Mouse (Mus musculus): ENCODE measurements at regions not wholly inside any gene's neighbourhood (a gene's known extent, or its start where the extent isn't known, plus 50 kb on each side); places are given as distances from the start of the nearest gene placed in this dataset.

- peak; percentile 31 for DNase-seq (ENCODE audit: low read depth, low spot score)
Observed at GRCm38 (mm10) chr5:64647417-64648125, 155.6 kb upstream of the Klf3 start.

- DNase-seq (ENCODE audit: low read depth, low spot score) = no peak
Observed at GRCm38 (mm10) chr5:64648492-64648891, 154.7 kb upstream of the Klf3 start.

DNA sequence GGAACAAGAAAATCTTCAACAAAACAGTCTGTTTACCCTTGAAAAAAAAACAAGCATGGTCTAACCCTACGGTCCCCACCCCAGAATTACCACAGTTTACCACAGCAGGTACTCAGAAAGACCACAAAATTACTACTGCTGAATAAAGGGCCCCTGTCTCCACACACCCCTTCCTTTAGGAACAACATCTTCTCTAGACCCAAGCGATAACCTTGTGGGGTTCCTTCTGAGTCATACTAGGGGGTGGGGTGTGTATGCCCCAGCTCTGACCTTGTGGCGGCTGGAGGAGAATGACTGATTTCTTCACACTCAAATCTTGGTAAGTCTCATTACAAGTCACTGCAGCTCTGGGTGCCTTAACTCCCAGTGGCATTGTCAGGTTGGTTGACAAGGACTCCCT, 151.8 kb upstream of the Klf3 start:
- no peak for DNase-seq (ENCODE audit: low read depth, low spot score)

- DNase-seq (ENCODE audit: low read depth, low spot score) = no peak
Observed at GRCm38 (mm10) chr5:64653764-64654163, 149.4 kb upstream of the Klf3 start.

GRCm38 (mm10) chr5:64655286-64655685, 147.9 kb upstream of the Klf3 start:
- DNase-seq (ENCODE audit: low read depth, low spot score) = no peak

- DNase-seq (ENCODE audit: low read depth, low spot score) = no peak
Observed at GRCm38 (mm10) chr5:64661959-64662358, 141.2 kb upstream of the Klf3 start.

DNA sequence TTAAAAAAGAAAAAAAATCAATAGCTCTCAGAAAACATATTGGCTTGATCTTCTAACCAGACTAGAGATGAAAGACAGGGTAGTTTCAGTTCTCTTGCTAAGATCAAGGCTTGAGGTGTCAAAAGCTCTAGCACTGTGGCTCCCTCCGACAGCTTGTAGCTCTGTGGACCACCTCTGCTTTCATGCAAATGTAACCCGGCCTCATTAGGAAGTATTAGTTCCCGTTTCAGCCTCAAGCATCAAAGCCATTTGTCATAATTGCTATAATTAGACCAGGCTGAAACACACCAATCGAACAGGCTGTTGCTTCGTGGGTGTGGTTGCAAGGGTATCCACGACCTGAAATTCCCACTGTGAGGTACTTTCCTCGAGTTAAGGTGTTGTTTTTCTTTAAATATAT, 140.7 kb upstream of the Klf3 start:
- DNase-seq (ENCODE audit: low read depth, low spot score) = no peak

DNA sequence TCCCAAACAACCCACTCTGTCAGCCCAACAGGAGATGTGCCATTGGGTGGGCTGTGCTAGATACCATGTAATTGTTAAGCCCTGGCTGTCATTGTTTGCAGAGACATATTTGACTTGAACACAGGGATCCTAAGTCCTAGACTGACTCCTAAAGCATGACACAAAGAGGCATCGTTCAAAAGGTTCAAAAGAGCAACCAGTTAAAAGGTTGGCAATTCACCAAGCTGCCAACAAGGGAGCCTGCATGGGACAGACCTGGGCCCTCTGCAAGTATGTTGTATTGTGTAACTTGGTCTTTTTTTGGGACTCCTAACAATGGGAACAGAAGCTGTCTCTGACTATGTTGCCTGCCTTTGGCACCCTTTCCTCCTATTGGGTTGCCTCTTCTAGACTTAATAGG, 139.4 kb upstream of the Klf3 start:
- no peak for DNase-seq (ENCODE audit: low read depth, low spot score)

- no peak for DNase-seq (ENCODE audit: low read depth, low spot score)
Observed at GRCm38 (mm10) chr5:64665064-64665463, 138.1 kb upstream of the Klf3 start.

DNA sequence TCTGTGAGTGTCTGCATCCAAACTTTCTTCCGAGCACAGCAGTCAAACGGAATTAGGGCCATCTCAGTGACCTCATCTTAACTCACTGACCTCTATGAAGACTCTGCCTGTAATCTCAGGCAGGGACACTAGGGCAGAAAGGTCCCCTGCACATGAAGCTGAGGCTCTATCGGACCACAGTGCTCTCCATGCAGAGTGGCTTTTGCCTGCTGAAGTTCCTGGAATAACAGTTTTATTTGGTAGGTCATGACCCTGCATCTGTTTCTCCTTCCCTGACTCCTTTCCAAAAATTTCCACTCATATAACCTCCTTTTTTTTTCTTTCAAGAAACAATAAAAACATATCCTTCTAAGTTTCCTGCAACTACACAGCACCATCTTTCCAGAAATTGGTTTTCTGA, 136.9 kb upstream of the Klf3 start:
- DNase-seq (ENCODE audit: low read depth, low spot score) = no peak

- DNase-seq (ENCODE audit: low read depth, low spot score) = no peak
Observed at GRCm38 (mm10) chr5:64667053-64667452, 136.1 kb upstream of the Klf3 start.

DNA sequence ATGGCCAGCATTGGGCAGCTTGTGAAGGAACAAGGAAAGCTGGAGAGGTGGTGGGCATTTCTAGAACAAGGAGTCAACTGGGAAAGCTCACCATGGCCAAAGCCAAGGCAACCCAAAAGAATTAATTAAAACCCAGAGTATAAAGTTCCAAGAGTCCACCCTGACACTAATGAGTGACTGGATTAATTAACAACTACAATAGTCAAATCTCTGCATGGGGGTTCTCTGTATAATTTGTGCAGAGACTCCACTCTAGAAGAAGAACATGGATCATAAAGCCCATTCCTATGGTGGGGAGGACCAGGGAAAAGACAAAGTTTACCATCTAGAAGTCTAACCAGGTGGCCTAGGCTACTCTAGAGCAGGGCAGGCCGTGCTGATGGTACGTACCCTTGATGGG, 129.3 kb upstream of the Klf3 start:
- no peak for DNase-seq (ENCODE audit: low read depth, low spot score)

DNA sequence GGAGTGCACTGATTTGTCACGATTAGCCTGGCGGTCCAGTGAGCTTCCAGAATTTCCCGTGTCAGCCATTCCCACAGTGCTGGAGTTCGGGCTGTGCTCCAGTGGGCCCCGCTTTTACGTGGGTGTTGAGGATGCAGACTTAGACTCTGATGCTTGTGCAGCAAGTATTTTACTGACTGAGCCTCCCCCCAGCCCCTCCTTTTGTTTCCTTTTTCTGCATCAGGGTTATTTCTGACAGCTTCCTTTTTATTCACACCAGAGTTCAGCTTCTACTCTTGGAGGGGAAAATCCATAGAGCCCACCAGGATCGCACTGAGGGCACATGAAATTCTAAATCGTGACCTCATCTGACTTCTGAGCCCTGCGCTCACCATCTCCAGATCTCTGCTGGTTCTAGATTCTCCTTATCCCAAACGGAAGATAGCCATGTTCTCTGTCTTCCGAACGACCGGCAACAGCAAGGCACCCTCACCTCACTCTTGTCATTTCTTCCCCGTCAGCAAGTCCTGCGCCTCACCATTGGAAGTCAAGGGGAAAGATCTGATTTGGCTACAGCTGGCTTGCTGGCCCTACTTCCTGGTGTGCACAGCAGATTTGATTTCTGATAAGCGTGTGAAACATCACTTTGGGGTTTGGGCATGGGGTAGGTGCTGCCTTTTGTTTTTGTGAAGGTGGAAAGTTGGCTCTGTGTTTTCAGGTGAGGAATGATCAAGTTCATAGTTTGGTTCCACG, 126.8 kb upstream of the Klf3 start:
- DNase-seq (ENCODE audit: low read depth, low spot score) = peak; percentile 8

- peak; percentile 15 for DNase-seq (ENCODE audit: low read depth, low spot score)
Observed at GRCm38 (mm10) chr5:64676946-64677588, 126.1 kb upstream of the Klf3 start.

- DNase-seq (ENCODE audit: low read depth, low spot score) = no peak
Observed at GRCm38 (mm10) chr5:64678706-64679105, 124.5 kb upstream of the Klf3 start.

DNA sequence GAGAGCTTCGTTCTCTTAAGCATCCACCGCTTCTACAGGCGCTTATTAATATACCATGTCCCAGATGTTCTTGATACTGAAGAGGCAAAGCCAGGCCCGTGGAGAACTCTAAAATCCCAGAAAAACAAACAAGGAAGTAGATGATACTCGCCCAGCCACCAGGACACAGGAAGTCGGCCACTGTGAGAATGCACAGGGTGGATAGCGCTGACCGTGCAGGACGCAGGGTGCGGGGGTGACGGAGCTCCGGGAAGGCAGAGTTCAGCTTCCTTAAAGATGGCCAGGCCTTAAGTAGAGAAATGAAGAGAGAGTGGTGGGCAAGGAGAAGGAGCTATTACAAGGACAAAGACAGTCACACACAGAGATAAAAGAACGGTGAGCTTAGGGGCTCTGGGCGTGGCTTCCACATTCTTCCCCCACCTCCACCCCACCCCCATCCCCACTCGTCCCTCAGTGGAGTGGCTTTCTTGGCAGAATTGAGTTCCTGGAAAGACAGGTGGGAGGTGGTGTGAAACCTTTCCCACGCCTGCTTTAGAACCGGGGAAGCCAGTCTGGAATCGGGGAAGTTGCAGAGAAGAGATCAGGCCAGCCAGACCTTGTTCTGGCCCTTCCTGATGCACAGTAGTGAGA, 123.1 kb upstream of the Klf3 start:
- no peak for DNase-seq (ENCODE audit: low read depth, low spot score)

- no peak for DNase-seq (ENCODE audit: low read depth, low spot score)
Observed at GRCm38 (mm10) chr5:64681161-64681560, 122.0 kb upstream of the Klf3 start.

GRCm38 (mm10) chr5:64682326-64682845, 120.8 kb upstream of the Klf3 start:
- DNase-seq (ENCODE audit: low read depth, low spot score) = no peak

GRCm38 (mm10) chr5:64683419-64683818, 119.8 kb upstream of the Klf3 start:
- no peak for DNase-seq (ENCODE audit: low read depth, low spot score)

- no peak for DNase-seq (ENCODE audit: low read depth, low spot score)
Observed at GRCm38 (mm10) chr5:64684275-64684674, 118.9 kb upstream of the Klf3 start.

DNA sequence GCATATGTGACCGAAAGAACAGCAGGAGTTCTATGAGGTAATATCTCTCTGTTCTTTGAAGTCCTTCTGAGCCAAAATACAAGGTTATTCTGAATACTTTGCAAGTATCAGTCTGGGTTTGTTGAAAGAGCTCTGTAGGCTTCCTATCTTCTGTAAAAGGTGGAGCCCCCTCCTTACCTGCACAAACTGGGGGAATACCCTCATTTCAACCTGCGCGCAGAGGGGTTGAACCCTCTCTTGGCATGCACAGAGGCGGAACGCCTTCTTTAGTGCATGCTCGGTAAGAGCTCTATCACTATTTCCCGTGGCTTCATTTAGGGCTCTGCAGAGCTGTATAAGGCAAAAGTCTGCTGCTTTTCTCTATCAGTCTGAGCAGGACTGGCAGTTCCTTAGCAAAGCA, 113.0 kb upstream of the Klf3 start:
- DNase-seq (ENCODE audit: low read depth, low spot score) = no peak

Data from brain, adult 2 months (tissue).